Mouse (Mus musculus): ENCODE measurements around the gene Gm13691.
"Not testable (repeated sequence)": the region's sequence is repeated elsewhere in the genome, so short reads cannot be mapped to it uniquely, and the experiment has no call there.

Gm13691 gene

DNA sequence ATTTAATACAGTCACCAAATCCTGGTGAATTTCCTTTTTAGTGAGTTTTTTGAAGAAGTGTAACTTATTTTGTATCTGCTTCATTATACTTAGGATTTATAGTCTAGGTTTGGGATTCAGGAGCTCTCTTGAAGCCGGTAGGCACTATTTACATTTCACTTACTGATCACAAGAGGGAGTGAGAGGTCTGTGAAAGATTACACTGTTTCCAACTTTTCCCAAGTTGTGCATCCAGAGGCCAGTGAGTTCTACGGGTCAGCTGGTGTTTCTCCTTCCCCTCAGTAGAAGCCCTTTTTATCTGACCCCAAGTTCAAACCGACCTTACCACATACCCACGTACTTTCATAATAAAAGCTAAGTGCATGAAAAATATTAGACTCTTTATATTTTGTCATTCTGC is 47.0 kb downstream of the Gm13691 start:
- no peak for DNase-seq

DNA sequence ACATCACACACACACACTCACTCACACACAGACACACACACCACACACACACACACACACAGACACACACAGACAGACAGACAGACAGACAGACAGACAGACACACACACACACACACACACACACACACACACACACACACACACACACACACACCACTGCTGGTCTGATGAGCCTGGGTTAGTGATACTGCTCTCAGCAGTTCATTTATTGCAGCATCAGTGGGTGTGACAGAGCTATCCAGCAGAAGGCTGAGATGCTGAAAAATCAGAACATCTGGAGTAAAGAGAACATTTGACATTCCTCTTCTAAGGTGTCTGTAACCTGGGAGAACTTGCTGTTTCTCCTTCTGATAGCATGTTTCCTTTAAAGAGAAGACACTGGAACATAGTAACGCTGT is 47.6 kb downstream of the Gm13691 start:
- DNase-seq: not testable (repeated sequence)

DNA sequence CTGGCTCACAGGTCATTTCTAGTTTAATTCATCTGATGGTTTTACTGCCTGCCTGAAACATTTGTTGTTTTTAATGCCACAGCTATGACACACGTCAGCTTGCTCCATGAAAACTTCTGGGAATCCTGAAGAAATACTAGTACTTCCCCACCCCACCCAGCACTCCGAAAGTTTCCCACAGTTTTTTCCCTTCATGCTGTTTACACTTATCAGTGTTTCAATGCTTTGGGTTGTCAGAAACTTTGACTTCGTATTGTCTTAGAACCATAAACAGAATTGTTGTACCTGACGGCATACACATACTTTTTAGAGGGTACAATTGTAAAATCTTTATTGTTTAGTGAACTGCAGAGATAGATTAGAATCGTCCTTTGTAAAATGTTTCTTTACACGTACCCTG is 48.9 kb downstream of the Gm13691 start:
- no peak for DNase-seq

Measured in right cerebral cortex, postnatal 4 days (tissue).